Mouse (Mus musculus): ENCODE data around the gene 4931414P19Rik. TPM values are rescaled to one million over a fixed set of nuclear protein-coding genes. Genes with fewer than 3 reads are reported as not detected.

4931414P19Rik gene
- polyA plus RNA-seq, 1 experiment = 6.6 TPM

DNA sequence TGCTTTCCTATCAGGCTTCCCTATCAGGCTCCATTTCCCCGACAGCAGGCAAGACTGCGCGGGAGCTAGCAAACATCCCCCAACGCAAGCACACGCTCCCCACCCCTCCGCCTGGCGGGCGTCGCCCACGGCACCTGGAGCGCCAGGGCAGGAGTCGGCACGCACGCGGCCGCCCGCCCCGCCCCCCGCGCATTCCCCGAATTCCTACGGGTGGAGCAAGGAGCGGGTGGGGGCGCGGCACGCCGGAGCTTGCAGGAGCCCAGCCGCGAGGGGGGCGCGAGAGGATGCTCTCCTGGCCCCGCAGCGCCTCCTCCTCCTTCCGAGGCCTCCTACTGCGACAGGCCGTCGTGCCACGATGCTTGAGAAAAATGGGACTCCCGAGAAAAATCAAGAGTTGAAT lies 30.2 kb downstream of the 4931414P19Rik start:
- TF ChIP-seq CTCF (IDR thresholded peaks at IDR 0.05; ENCODE audit: control insufficient read depth, insufficient read depth, low read length) (no peak), POLR2A (IDR thresholded peaks at IDR 0.05; ENCODE audit: borderline replicate concordance, control insufficient read depth, low read depth, low read length) (no peak)
- peaks cover 3% of the 10 kb centered on the region; the same call in 1 of the 2 replicates for H3K4me1 ChIP-seq (ENCODE audit: control insufficient read depth, insufficient read depth, low read length)
- WGBS = 5% methylated on average over 39 of the region's 39 CpGs
- no peak overlapping the region for H3K4me3 ChIP-seq (replicated peaks; ENCODE audit: control insufficient read depth, low read depth, low read length)
- no peak overlapping the region for H3K27ac ChIP-seq (ENCODE audit: control insufficient read depth, insufficient read depth, low read depth, low read length, poor library complexity)

DNA sequence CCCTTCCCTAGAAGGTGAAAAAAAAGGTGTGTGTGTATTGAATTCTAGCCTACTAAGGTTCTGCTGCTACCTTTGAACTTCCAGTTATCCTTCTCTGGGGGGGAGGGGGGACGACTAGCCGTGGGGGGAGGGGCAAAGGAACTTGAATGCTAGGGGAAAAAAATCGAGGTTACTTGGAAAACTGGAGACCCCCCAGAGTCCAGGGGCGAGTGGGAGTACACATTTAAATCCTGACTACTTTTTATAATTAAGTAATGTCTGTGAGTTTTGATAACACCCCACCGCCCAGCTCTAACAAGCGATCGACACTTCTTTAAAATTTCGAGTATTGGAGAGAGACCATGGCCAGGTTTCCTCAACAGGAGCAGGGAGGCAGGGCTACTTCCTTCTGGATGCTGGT lies 30.8 kb downstream of the 4931414P19Rik start:
- Histone ChIP-seq H3K4me3 (replicated peaks; ENCODE audit: control insufficient read depth, low read depth, low read length) (no peak overlapping the region), H3K27ac (ENCODE audit: control insufficient read depth, insufficient read depth, low read depth, low read length, poor library complexity) (no peak overlapping the region), H3K4me1 (ENCODE audit: control insufficient read depth, insufficient read depth, low read length) (peaks cover 3% of the 10 kb centered on the region; the same call in 1 of the 2 replicates)
- WGBS = 45% methylated on average over 8 of the region's 8 CpGs
- TF ChIP-seq CTCF (IDR thresholded peaks at IDR 0.05; ENCODE audit: control insufficient read depth, insufficient read depth, low read length) = no peak
- TF ChIP-seq POLR2A (IDR thresholded peaks at IDR 0.05; ENCODE audit: borderline replicate concordance, control insufficient read depth, low read depth, low read length) = no peak

DNA sequence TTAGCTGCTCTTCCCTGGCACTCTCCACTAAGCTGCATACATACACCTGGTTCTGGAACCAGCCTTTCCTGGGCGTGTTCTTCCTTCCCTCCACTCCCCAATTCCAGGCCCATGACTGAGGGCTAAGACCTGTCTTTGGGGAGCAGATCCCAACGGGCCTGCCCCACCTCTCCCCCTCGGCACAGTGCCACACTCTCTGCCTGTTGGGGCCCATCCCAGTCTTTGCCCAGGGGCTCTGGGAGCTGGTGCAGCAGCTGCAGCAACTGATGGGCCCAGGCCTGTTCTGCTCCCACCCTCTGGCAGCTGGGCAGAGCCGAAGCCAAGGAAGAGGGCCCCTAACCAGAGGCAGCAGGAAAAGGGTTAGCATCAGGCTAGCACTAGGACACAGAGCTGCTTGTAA lies 31.5 kb downstream of the 4931414P19Rik start:
- WGBS = 63% methylated on average over 4 of the region's 4 CpGs
- no peak overlapping the region for H3K4me3 ChIP-seq (replicated peaks; ENCODE audit: control insufficient read depth, low read depth, low read length)
- H3K27ac ChIP-seq (ENCODE audit: control insufficient read depth, insufficient read depth, low read depth, low read length, poor library complexity) = no peak overlapping the region
- peaks cover 1% of the 10 kb centered on the region; the same call in 1 of the 2 replicates for H3K4me1 ChIP-seq (ENCODE audit: control insufficient read depth, insufficient read depth, low read length)
- no peak for TF ChIP-seq POLR2A (IDR thresholded peaks at IDR 0.05; ENCODE audit: borderline replicate concordance, control insufficient read depth, low read depth, low read length)
- TF ChIP-seq CTCF (IDR thresholded peaks at IDR 0.05; ENCODE audit: control insufficient read depth, insufficient read depth, low read length) = no peak

DNA sequence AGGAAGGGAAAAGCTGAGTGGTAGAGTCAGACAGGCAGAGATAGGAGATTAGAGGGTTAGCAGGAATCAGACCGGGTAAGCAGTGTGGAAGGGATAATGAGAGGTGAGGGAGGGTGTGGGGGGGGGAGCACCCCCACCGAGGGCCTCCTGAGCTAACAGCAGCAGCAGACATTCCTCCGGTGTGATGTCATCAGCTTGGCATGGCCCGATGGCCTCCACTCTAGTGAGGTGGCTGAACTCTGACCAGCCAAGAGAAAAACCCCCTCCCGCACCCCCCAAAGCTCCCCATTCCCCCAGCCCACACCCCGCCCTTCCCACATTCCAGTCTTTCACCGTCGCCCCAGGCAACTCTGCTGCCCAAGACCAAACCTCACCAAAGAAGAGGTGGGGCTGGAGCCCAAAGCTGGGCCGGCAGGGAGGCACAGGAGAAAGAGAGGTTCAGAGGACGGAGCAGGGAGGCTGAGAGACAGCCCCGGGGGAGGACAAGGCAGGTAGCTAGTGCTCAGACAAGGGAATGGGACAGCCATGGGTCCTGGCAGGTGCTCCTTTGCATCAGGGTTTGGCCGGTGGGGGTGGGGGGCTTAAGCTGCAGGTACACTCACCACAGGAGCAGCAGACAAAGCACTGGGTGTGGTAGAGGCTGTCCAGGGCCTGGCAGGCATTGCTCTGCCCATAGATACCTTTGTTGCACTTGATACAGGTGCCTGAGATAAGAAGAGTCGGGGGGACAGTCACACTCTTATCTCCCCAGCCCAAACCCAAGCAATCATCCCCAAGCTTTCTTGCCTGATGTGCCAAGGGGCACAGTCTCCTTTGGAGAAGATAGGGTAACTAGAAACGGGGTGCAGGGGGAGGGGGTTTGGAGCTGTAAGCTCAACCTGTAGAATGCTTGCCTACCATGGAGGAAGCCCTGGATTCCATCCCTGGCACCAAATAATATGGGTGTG lies 32.7 kb downstream of the 4931414P19Rik start:
- TF ChIP-seq POLR2A (IDR thresholded peaks at IDR 0.05; ENCODE audit: borderline replicate concordance, control insufficient read depth, low read depth, low read length) = no peak
- no peak for TF ChIP-seq CTCF (IDR thresholded peaks at IDR 0.05; ENCODE audit: control insufficient read depth, insufficient read depth, low read length)
- Histone ChIP-seq H3K27ac (ENCODE audit: control insufficient read depth, insufficient read depth, low read depth, low read length, poor library complexity) (no peak overlapping the region), H3K4me3 (replicated peaks; ENCODE audit: control insufficient read depth, low read depth, low read length) (no peak overlapping the region), H3K4me1 (ENCODE audit: control insufficient read depth, insufficient read depth, low read length) (no peaks in the 10 kb centered on the region; the same call in 1 of the 2 replicates)
- WGBS = 75% methylated on average over 14 of the region's 14 CpGs

DNA sequence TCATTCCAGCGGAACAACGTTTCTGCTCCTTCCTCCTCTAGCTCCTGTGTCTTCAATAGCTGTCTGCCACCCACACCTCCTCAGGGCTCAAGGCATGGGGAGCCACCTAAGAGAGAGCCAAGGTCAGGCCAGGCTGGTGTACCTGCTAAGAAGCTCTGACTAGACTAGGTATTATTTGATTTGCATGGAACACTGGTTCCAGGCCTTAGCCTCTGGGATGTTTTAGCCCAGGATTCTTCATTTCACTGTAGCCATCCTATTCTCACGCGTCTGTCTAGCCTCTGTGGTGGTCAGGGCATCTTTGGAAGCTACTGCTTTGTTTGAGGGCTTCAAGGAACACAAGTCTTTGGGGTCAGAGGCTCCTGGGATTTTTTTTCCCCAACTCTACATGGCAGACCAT lies 33.7 kb downstream of the 4931414P19Rik start:
- TF ChIP-seq POLR2A (IDR thresholded peaks at IDR 0.05; ENCODE audit: borderline replicate concordance, control insufficient read depth, low read depth, low read length) (no peak), CTCF (IDR thresholded peaks at IDR 0.05; ENCODE audit: control insufficient read depth, insufficient read depth, low read length) (no peak)
- Histone ChIP-seq H3K27ac (ENCODE audit: control insufficient read depth, insufficient read depth, low read depth, low read length, poor library complexity) (no peak overlapping the region), H3K4me3 (replicated peaks; ENCODE audit: control insufficient read depth, low read depth, low read length) (no peak overlapping the region), H3K4me1 (ENCODE audit: control insufficient read depth, insufficient read depth, low read length) (no peaks in the 10 kb centered on the region)
- WGBS = 72% methylated on average over 4 of the region's 4 CpGs

DNA sequence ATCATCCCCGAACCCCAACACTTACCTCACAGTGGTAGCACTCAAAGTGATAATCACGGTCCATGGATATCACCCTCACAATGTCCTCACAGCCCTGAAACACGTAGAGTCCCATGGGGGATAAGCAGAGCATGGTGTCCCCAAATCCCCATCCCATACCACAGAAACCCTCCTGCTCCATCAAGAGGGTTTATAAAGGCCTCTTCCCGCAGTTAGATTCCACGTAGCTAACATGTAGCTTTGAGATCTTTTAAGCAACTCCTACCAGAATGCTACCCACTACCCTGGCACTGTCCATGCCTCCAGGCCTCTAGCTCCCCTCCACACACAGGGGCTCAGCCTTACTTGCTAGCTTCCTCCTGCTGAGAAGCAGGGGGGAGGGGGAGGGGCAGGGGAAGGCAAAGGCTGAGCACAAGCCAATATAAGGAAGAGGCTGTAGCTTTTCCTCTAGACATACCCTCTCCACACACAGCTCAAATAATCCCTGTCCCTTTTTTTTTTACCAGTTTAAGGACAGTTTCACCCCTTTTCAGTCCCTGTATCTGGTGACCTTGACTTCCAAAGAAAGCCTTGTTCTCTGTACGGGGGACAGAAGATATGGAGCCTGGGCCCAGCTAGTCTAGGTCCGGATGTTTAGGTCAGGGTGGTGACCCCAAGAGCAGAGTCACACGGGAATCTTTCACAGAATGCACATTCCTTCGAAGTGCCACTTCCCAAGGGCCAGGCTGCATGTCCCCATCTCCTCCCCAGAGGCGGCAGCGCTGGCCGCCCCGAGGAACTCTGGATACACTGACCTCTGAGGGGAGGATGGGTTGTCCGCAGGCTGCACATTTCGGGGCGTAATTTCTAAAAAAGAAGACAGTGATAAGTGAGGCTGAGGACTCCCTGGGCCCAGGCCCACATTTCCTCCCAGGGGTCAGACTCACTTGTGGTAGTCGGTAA lies 36.1 kb downstream of the 4931414P19Rik start:
- WGBS = 82% methylated on average over 17 of the region's 17 CpGs
- no peak overlapping the region for H3K4me3 ChIP-seq (replicated peaks; ENCODE audit: control insufficient read depth, low read depth, low read length)
- no peak for TF ChIP-seq CTCF (IDR thresholded peaks at IDR 0.05; ENCODE audit: control insufficient read depth, insufficient read depth, low read length)
- no peak overlapping the region for H3K27ac ChIP-seq (ENCODE audit: control insufficient read depth, insufficient read depth, low read depth, low read length, poor library complexity)
- no peaks in the 10 kb centered on the region for H3K4me1 ChIP-seq (ENCODE audit: control insufficient read depth, insufficient read depth, low read length)

DNA sequence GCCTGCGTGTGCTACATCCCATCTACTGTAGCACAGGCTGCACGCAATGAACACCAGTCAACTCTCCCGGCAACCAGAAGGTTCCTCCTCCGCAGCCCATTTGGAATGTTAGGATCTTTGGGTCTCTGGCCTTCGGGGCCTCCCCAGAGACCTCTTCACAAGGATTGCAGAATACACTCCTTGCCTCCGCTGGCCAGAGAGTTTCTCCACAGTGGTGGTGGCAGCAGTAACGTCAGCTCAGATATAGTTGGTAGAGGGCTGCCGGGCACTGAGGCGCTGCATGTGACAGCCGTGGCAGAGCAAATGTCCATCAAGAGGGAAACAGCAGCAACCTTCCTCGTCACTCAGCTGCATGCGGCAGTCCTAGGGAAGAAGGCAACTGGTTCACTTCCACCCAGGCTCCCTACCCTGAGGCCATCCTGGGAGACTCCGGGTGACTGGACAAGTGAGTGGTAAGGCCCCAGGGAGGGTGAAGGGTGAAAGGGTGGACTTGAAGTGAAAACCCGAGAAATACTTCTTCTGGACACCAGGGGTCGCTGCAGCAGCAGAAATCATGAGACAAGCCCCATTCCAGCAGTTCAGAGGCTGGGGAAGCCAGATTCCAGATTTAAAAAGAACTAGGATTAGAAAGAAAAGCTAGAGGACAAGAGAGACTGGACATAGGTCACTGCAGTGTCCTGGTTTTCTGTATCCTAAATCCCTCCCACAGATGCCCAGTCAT lies 36.9 kb downstream of the 4931414P19Rik start:
- WGBS = 73% methylated on average over 15 of the region's 15 CpGs
- H3K4me1 ChIP-seq (ENCODE audit: control insufficient read depth, insufficient read depth, low read length) = no peaks in the 10 kb centered on the region
- H3K27ac ChIP-seq (ENCODE audit: control insufficient read depth, insufficient read depth, low read depth, low read length, poor library complexity) = no peak overlapping the region
- TF ChIP-seq CTCF (IDR thresholded peaks at IDR 0.05; ENCODE audit: control insufficient read depth, insufficient read depth, low read length) (peak; percentile 72), POLR2A (IDR thresholded peaks at IDR 0.05; ENCODE audit: borderline replicate concordance, control insufficient read depth, low read depth, low read length) (no peak)
- no peak overlapping the region for H3K4me3 ChIP-seq (replicated peaks; ENCODE audit: control insufficient read depth, low read depth, low read length)
